Mouse (Mus musculus) kidney, adult 2 months (tissue): ENCODE data around the gene Hnrnpr. TPM values are rescaled to one million over a fixed set of nuclear protein-coding genes. Genes with fewer than 3 reads are reported as not detected.

Experiments used
- DNase-seq: peaks from one replicate; pipeline ENCODE4 v3.0.0; 2021
- H3K27ac ChIP-seq: fragments of 200-500 bp; 2 replicates; pipeline ENCODE4 v1.5.1; 2012; ENCODE audit warnings: low read depth, low read length, control low read depth, inconsistent platforms; ENCODE audit not compliant: insufficient read depth
- H3K27me3 ChIP-seq: fragments of 200-500 bp; replicated peaks from 2 replicates; pipeline ENCODE4 v1.6.1; 2012; ENCODE audit warnings: mild to moderate bottlenecking, moderate library complexity, low read length, inconsistent platforms; ENCODE audit not compliant: control insufficient read depth, insufficient read depth
- H3K36me3 ChIP-seq: fragments of 200-500 bp; 2 replicates; pipeline ENCODE4 v1.6.1; 2012; ENCODE audit warnings: mild to moderate bottlenecking, moderate library complexity, low read length, inconsistent platforms; ENCODE audit not compliant: control insufficient read depth, insufficient read depth
- H3K4me1 ChIP-seq: fragments of 200-500 bp; 2 replicates; pipeline ENCODE4 v1.6.1; 2011; ENCODE audit warnings: low read length; ENCODE audit not compliant: control insufficient read depth, insufficient read depth
- H3K4me3 ChIP-seq: fragments of 200-500 bp; 2 replicates; pipeline ENCODE4 v1.5.1; 2011; ENCODE audit warnings: mild to moderate bottlenecking, low read depth, low read length, control low read depth; ENCODE audit not compliant: insufficient read depth
- CTCF ChIP-seq: fragments of 200-500 bp; conservative IDR thresholded peaks from 2 replicates; pipeline ENCODE4 v1.5.1; 2011; ENCODE audit warnings: low read depth, mild to moderate bottlenecking, control low read depth, low read length, moderate library complexity, mixed read lengths; ENCODE audit not compliant: insufficient read depth, insufficient read length
- POLR2A ChIP-seq: fragments of 200-500 bp; IDR thresholded peaks from one replicate; pipeline ENCODE4 v1.6.1; 2011; ENCODE audit warnings: low read depth, low read length, control low read depth
- WGBS: fragments of 180-500 bp; shearing (Covaris S2); methylation state at CpG from one replicate; pipeline ENCODE4 v1.1.7; 2018; 5-methylcytosine and 5-hydroxymethylcytosine counted together
- polyA plus RNA-seq: library from polyadenylated mRNA; depleted of rRNA; stranded (reverse); fragments of >200 nt; gene quantifications from 2 replicates; pipeline ENCODE4 v1.2.3, GENCODE M21; 2012

Gene Hnrnpr
- polyA plus RNA-seq, 1 experiment: 14.0 TPM

DNA sequence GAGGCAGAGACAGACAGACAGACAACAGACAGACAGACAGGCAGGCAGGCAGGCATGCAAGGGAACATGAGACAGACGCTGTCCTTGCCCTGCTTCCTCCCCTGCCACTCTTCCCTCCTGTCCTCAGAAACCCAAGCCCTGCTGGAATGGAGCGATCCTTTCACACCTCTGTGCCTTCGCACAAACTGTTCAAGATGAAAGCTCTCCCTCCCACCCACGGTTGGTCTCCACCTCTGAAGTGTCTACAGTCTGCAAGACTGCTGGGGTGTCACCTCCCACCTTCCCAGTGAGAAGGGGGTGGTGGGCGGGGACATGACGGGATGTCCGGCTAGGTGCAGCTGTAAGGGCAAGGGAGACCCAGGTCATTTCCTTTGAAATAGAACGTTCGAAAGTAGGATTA, 29.1 kb upstream of the Hnrnpr start:
- TF ChIP-seq POLR2A (no peak), CTCF (no peak)
- Histone ChIP-seq H3K27me3 (no peaks in the 10 kb centered on the region), H3K36me3 (no peaks in the 10 kb centered on the region), H3K4me1 (peaks cover 4% of the 10 kb centered on the region; the same call in 1 of the 2 replicates), H3K4me3 (no peak overlapping the region), H3K27ac (no peak overlapping the region)
- 58% methylated on average over 9 of the region's 9 CpGs for WGBS
- DNase-seq: no peak

- peak; percentile 62 for DNase-seq
- peaks cover 4% of the 10 kb centered on the region; the same call in 1 of the 2 replicates for H3K4me1 ChIP-seq
- no peak overlapping the region for H3K4me3 ChIP-seq
- no peak for TF ChIP-seq CTCF
- TF ChIP-seq POLR2A: no peak
- H3K27ac ChIP-seq: peak overlapping the region; percentile 84
- no peaks in the 10 kb centered on the region for H3K27me3 ChIP-seq
- H3K36me3 ChIP-seq: no peaks in the 10 kb centered on the region
- 58% methylated on average over 10 of the region's 10 CpGs for WGBS
These were observed 27.9 kb upstream of the Hnrnpr start for GRCm38 (mm10) chr4:136282621-136283480.

DNA sequence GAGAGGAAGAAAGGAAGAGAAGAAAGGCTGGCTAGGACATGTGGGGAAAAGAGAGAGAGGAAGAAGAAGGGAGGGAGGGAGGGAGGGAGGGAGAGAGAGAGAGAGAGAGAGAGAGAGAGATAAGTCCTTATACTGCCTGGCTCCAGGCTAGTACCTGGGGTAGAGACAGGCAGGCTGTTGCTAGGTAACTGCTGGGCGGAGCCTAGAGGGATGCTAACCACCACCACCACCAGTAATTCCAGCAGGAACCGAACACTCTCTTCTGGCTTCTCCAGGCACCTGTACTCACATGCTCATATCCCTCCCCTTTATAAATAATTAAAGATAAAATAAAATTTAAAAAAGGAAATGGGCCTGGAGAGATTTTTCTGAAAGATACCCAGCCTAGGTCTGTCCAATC, 27.0 kb upstream of the Hnrnpr start:
- no peak overlapping the region for H3K27ac ChIP-seq
- no peak for TF ChIP-seq POLR2A
- no peak for TF ChIP-seq CTCF
- peaks cover 2% of the 10 kb centered on the region; the same call in 1 of the 2 replicates for H3K36me3 ChIP-seq
- H3K4me1 ChIP-seq: peaks cover 4% of the 10 kb centered on the region; the same call in 1 of the 2 replicates
- 64% methylated on average over 2 of the region's 2 CpGs for WGBS
- no peak overlapping the region for H3K4me3 ChIP-seq
- DNase-seq: no peak
- no peaks in the 10 kb centered on the region for H3K27me3 ChIP-seq

- peaks cover 2% of the 10 kb centered on the region; the same call in 1 of the 2 replicates for H3K36me3 ChIP-seq
- H3K4me1 ChIP-seq: peaks cover 4% of the 10 kb centered on the region; the same call in 1 of the 2 replicates
- peak within 1 kb of the TSS; percentile 81 for H3K27ac ChIP-seq
- WGBS: 42% methylated on average over 5 of the region's 5 CpGs
- DNase-seq: peak; percentile 87
- H3K4me3 ChIP-seq: peak within 1 kb of the TSS; percentile 60
- H3K27me3 ChIP-seq: no peaks in the 10 kb centered on the region
- TF ChIP-seq CTCF (no peak), POLR2A (no peak)
These were observed 26.3 kb upstream of the Hnrnpr start, which contains the start of gene Zfp46 for GRCm38 (mm10) chr4:136284455-136284854. Zfp46 (plus strand) TSS chr4:136284683.

DNA sequence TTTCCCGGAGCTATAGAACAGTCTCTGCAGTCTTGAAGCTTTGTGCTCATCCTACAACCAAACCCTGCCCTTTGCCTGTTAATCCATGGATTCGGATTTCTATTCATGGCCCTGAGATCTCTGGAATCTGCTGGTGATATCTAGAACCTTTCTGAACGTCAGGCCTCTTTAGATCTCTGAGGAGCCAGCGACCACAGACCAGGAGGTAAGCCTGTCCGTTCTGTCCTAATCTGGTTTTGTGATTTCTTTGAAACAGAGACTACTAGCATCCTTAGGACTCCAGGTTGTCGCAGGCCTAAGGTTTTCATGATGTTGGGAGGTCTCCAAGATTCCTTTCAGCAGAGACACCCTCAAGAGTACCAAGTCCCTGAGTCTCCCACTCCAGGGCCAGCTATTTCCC, 25.9 kb upstream of the Hnrnpr start:
- no peaks in the 10 kb centered on the region for H3K27me3 ChIP-seq
- H3K4me3 ChIP-seq: peak overlapping the region; percentile 60
- DNase-seq: no peak
- H3K36me3 ChIP-seq: peaks cover 2% of the 10 kb centered on the region; the same call in 1 of the 2 replicates
- peaks cover 4% of the 10 kb centered on the region; the same call in 1 of the 2 replicates for H3K4me1 ChIP-seq
- peak overlapping the region; percentile 73 for H3K27ac ChIP-seq
- TF ChIP-seq CTCF (no peak), POLR2A (no peak)
- WGBS: 26% methylated on average over 6 of the region's 6 CpGs

GRCm38 (mm10) chr4:136285348-136285810, 25.4 kb upstream of the Hnrnpr start:
- WGBS: under 1% methylated on average over 25 of the region's 25 CpGs
- DNase-seq: peak; percentile 98
- peaks cover 4% of the 10 kb centered on the region; the same call in 1 of the 2 replicates for H3K4me1 ChIP-seq
- no peak for TF ChIP-seq CTCF
- peak; percentile 19 for TF ChIP-seq POLR2A
- peak overlapping the region; percentile 81 for H3K27ac ChIP-seq
- H3K27me3 ChIP-seq: no peaks in the 10 kb centered on the region
- H3K36me3 ChIP-seq: peaks cover 5% of the 10 kb centered on the region
- H3K4me3 ChIP-seq: peak overlapping the region; percentile 60

DNA sequence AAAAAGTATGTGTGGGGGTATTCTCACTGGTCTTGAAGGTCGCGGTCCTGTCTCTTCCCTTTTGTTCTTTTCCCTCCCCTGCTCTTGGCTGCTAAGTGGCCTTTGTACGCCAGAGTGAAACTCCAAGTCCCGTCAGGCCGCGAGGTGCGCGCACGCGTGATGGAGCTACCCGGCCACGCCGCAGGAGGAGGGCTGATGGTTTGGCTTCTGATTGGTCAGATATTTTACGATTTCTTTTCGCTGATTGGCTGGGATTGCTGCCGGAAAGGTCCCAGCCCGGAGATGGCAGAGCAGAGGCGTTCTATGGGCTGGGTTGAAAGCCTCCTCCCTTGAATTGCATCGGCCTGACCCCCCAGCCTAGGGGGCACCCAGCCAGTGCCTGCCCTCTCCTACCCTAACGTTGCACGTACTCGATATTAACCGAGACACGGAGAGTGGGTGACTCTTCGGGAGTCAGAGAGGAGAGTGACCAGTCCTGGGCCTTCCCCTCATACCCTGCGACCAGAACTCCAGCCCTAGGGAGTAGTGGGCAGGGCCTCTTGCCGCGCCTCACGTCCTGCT, 24.9 kb upstream of the Hnrnpr start:
- Histone ChIP-seq H3K27ac (peak overlapping the region; percentile 81), H3K4me1 (peaks cover 4% of the 10 kb centered on the region; the same call in 1 of the 2 replicates), H3K27me3 (no peaks in the 10 kb centered on the region), H3K4me3 (peak overlapping the region; percentile 84), H3K36me3 (peaks cover 6% of the 10 kb centered on the region)
- peak; percentile 99 for DNase-seq
- under 1% methylated on average over 29 of the region's 29 CpGs for WGBS
- TF ChIP-seq CTCF: no peak
- peak; percentile 32 for TF ChIP-seq POLR2A
